Mouse (Mus musculus) NIH3T3 (cell line): ENCODE results near the gene Lce1m.
"Not testable (repeated sequence)": the region's sequence is repeated elsewhere in the genome, so short reads cannot be mapped to it uniquely, and the experiment has no call there.

Source experiments
- DNase-seq: peaks from one replicate; pipeline ENCODE4 v3.0.0-alpha.2; 2012; ENCODE audit warnings: low read depth

The Lce1m gene

GRCm38 (mm10) chr3:93018960-93019359, at the start of gene Lce1m:
TSS of gene Lce1m (minus strand) at chr3:93019060.
- DNase-seq, result no peak

DNA sequence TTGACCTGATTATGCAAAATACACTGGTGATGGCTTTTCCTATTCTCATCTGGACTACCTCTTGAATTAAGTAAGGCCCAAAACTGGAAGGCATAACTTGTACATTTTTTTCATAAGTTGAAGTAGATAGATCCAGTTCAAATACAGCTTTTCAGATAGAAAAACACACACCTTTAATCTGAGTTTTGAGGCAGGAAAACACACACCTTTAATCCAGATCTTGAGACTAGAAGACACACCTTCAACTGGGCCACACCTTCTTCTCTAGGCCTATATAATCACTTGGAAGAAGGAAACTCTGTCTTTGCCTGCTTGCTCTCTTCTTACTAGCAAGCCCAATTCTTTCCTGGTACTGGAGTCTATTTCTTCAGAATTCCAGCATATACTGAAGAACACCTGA, 49.7 kb upstream of the Lce1m start, which contains the start of gene Gm4858:
TSS of gene Gm4858 (plus strand) at position 301 of the 400 bp plus-strand sequence.
- DNase-seq, result not testable (repeated sequence)

DNA sequence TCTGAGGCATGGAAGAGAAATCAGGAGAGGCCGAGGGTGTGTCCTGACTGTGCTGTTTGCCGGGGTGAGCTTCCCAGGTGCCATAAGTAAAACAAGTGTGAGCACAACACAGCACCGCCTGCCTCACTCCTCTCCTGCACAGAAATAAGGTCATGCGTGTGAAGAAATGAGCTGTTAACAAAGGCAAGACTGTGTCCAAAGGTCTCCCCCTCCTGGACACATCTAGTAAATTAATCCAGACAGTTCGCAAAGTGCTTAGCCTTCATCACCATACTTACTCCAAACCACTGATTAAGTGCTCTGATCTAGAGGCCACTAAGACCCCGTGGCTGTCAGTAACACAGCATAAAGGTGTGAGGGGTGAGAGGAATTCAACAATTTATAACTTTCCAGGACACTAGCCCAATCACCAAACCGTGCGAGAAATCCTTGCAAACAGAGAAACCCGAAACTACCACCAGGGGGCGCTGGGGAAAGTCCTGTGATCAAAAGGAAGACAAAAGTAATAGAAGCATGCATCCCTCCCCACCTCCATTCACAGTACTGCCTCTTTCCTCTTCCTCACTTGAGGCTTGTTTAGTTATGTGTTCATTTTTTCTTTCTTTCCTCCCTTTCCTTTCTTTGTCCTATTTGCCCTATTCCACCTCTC, 34.1 kb upstream of the Lce1m start:
- peak; percentile 37 for DNase-seq

DNA sequence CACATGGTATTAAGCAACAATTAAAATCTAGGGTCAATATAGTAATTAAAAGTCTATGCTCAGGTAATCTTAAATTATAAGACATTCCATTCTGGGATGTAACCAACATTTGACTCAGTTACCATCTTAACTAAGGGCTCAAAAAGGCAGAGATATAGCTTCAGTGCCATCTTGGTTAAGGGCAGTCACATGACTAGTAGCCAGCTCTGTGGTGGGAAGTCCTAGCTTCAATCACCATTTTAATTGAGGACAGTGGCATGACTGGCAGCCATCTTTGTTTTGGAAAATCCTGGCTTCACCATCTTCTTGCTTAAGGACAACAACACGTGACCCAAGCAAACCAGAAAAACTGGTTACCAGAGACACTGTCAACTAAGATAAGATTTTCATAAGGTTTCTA, 31.3 kb upstream of the Lce1m start:
- DNase-seq, result no peak

DNA sequence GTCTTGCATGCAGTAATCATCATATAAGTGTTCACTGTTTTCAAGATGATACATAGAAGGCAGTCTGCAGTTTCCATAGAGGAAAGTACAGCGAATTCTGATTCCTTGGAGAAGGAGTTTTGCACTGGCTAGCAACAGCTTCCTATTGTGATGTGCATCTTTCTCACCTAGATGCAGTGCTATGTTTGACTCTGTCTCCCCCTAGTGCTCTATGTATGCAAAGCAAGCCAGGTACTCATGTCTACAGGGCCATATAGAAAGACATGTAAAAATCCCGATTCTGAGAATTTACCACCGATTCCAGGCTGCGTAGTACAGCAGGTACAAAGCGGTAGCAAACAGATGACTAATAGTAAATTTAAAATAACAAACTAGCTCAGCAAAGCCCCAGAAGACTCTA, 12.6 kb upstream of the Lce1m start:
- DNase-seq, result peak; percentile 67

- peak; percentile 19 for DNase-seq
Observed at GRCm38 (mm10) chr3:93025486-93025885, 6.6 kb upstream of the Lce1m start.

- no peak for DNase-seq
Observed at GRCm38 (mm10) chr3:93023411-93024184, 4.7 kb upstream of the Lce1m start.

DNA sequence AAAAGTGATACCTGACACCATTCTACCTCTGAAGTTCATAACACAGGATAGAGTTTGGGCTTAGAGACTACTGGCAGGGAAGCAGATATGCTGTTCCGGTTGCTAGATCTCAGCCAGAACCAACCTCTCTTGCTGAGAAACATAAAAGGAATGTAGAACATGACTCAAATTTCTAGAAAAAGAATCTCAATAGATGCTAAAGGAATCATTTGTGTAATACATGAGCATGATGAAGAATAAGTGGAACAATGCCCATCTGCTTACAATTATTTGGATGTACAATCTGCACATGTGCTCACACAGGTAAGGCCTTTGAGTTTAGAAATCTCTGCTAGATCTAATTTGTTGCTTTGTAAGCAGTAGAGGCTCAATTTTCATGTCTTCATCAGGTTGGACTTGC, 2.3 kb upstream of the Lce1m start:
- DNase-seq, result no peak

DNA sequence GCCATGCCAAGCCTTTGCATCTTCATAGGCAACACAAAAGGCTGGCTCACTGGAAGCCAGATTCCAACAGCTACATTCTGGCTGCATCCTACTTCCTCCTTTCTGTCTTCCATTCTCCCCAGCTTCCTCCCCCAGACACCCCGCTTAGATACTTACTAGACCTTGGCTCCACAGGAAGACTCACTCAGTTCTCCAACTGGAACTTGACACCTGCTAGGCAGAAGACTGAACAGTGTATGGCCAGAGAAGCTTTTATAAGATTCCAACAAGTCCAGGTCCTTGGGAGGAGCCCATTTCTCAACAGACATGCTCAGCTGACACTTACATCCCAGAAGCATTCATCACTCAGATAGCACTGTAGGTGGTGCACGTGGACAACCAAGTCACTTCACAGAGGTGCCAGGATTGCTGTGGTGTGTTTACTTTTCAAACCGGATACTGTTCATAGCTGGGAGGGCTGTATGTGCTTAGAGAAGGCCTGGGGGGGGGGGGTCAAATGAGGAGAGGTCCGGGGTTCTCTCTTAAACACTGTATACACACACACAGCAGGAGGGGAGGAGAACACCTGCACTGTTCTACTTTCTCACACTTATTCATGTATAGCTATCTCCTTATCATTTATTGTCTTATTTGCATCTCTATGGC, 3.3 kb downstream of the Lce1m start, which contains the start of gene Crct1:
TSS of gene Crct1 (minus strand) at position 228 of the 645 bp plus-strand sequence.
- DNase-seq, result no peak

GRCm38 (mm10) chr3:93014871-93015270, 4.0 kb downstream of the Lce1m start:
- no peak for DNase-seq

DNA sequence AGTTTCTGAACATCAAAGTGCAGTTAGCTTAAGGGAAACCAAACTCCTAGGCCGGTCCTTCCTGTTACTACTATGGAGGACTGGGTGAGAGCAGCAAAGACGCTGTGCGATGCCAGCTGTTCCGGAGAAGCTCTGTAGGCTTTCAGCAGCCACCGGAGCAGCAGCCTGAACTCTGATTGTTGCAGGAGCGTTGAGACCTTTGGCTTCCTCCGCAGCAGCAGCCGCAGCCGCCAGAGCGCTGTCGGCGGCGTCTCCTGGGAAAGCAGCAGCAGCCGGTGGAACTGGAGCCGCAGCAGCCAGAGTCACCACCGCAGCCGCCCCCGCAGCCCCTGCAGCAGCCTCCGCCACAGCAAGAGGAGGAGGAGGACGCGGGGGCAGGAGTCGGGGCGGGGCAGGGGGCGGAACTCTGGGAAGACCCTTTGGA, 4.5 kb downstream of the Lce1m start:
- DNase-seq, result peak; percentile 4

GRCm38 (mm10) chr3:93002843-93003242, 16.0 kb downstream of the Lce1m start:
- DNase-seq, result no peak

- no peak for DNase-seq
Observed at GRCm38 (mm10) chr3:93000621-93001020, 18.2 kb downstream of the Lce1m start.

DNA sequence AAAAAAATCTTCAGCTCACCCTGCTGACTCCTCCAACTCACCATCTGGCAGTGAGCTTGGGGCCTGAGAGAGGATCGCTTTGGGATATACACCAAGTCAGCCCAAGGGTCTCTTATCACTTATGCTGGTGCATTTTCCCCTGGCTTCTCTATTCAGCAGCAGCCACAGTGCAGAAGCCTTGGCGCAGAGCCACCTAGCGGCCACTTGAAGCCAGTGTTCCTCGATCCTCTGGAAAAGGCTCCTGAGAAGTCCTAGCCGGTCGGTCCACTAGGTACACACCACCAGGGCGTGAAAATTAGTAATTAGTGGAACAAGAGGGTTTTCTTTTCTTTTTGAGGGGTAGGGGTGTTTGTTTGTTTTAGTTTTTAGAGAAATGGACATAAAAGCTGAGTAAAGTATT, 20.2 kb downstream of the Lce1m start:
- DNase-seq, result peak; percentile 78

DNA sequence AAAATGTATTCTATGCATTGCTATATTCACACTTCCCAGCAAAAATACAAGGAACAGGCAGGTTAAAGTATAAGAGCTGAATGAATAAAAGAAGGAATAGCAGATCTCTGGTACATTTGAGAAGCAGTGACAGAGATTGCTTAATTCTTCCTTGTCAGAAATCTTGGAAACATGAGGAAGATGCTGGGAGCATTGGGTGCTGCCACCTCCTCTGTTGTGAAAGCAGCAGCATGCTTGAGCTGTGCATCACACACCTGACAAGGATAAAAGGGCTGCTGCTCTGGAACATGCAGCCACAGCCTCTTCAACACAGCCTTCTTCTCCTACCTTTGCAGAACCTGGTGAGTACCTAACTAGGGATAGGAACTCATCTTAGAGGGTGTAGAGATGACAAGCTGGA, 26.9 kb downstream of the Lce1m start, which contains the start of gene Lce3f:
TSS of gene Lce3f (plus strand) at position 301 of the 400 bp plus-strand sequence.
- no peak for DNase-seq

GRCm38 (mm10) chr3:92978484-92978883, 40.4 kb downstream of the Lce1m start:
- DNase-seq, result no peak
